Mouse (Mus musculus): ENCODE results near the gene Suv39h1. TPM values are rescaled to one million over a fixed set of nuclear protein-coding genes. Genes with fewer than 3 reads are reported as not detected.
A peak's percentile ranks its signal among the peaks of the same experiment; 100 is the strongest.
"Not testable (repeated sequence)": the region's sequence is repeated elsewhere in the genome, so short reads cannot be mapped to it uniquely, and the experiment has no call there.

Gene Suv39h1
- total RNA-seq, 2 experiments from 2014 or later = 27.2 to 30.8 TPM

DNA sequence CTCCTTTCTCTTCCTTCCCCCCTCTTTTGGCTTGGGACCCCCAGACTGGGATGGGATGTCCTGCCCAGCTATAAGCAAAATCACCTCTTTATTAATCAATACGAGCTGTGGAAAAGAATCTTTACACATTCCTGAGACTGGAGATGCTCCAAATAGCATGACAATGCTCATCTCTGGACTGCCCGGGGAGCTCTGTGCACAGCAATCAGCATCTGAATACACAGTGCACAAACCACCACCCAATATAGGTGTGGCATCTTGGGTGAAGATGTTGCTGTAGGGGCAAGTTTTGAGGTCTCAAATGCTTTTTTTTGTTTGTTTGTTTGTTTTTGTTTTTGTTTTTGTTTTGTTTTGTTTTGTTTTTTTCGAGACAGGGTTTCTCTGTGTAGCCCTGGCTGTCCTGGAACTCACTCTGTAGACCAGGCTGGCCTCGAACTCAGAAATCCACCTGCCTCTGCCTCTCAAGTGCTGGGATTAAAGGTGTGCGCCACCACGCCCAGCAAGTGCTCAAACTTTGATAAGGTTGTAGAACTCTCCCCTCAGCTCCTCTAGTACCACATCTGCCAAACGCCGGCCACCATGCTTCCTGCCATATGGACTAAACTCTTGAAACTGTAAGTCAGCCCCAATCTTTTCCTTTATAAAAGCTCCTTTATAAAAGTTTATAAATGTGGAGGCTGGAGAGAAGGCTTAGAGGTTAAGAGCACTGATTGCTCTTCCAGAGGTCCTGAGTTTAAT is 23.3 kb downstream of the Suv39h1 start:
- intact Hi-C loops (cut with DNase I); DNase-seq (ENCODE audit: low spot score in 2 of 2): not testable (repeated sequence)

DNA sequence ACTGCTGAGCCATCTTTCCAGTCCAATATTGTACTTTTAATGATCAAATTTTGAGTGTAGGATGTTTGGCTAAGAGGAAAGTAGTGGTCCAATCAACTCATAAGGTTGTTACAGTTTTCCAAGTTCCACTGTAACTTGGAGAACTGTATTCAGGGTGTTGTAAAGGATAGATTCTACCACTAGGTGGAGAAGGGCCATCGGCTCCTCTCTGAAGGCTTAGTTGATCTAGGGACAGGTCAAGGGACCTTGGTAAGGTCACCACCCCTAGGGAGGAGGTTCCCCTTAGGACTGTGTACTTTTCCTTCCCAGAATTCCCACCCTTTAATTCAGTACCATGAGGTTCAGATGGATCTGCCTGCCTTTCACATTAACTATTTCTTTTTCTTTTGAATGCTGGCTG is 41.6 kb downstream of the Suv39h1 start:
- intact Hi-C loops (cut with DNase I) = no loop called here
- DNase-seq (ENCODE audit: low spot score in 2 of 2) = no peak

GRCm38 (mm10) chrX:8026811-8027210 is 47.7 kb downstream of the Suv39h1 start:
- intact Hi-C loops (cut with DNase I) = no loop called here

GRCm38 (mm10) chrX:8024795-8025194 is 49.8 kb downstream of the Suv39h1 start:
- intact Hi-C loops (cut with DNase I) = no loop called here
- DNase-seq (ENCODE audit: low spot score in 2 of 2) = no peak

More at GRCm38 (mm10) chrX:8026811-8027210, 47.7 kb downstream of the Suv39h1 start:
- DNase-seq (ENCODE audit: low spot score in 2 of 2) = no peak

- DNase-seq (ENCODE audit: low spot score in 2 of 2) = peak in 1 of 2 experiments; percentile 15
- intact Hi-C loops (cut with DNase I) = no loop called here
Measured at GRCm38 (mm10) chrX:8020111-8020778, 54.3 kb downstream of the Suv39h1 start.

DNA sequence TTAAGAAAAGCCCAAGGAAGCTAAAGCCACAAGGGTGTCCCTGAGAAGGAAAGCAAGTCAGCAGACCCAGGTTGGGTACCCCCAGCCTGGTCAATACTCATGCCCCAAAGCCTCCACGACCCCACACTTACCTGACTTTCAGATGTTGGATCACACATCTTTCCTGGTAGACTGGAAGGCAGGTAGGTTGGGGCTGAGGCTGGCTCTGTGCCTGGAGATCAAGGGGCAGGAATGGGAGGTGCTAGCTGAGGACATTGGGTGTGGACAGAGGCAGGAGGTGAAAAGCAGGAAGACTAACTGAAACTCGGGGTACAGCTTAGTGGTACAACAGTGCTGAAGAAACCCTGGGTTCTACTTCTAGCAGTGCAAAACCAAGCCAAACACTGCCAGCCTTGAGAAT is 56.3 kb downstream of the Suv39h1 start, which contains the start of gene Glod5:
Glod5 (minus strand) TSS at position 207 of the 400 bp plus-strand sequence.
- DNase-seq (ENCODE audit: low spot score in 2 of 2) = no peak
- intact Hi-C loops (cut with DNase I) = loop anchor here (5.0 kb wide), 1 partner anchor 106 kb away; no protein-coding TSS in a partner anchor

DNA sequence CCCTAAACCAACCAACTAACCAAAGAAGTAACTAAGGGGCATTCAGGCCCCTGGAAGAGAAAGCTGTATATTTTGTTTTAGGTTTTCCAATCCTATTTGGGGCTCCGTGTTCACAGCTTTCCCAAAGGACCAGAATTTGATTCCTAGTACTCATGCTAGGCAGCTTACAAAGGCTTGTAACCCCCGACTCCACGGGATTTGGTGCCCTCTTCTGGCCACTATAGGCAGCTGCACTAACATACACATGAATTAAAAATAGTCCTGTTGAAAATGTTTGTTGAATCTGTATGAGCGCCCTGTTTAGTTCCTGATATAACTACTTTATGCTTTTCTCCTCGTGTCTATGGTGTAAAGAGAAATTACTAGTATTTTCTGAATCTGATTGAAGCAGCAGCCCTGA is 57.4 kb downstream of the Suv39h1 start:
- peak; percentile 5 to 13 for DNase-seq (ENCODE audit: low spot score in 2 of 2)
- intact Hi-C loops (cut with DNase I) = loop anchor here (5.0 kb wide), 1 partner anchor 105 kb away; no protein-coding TSS in a partner anchor

DNA sequence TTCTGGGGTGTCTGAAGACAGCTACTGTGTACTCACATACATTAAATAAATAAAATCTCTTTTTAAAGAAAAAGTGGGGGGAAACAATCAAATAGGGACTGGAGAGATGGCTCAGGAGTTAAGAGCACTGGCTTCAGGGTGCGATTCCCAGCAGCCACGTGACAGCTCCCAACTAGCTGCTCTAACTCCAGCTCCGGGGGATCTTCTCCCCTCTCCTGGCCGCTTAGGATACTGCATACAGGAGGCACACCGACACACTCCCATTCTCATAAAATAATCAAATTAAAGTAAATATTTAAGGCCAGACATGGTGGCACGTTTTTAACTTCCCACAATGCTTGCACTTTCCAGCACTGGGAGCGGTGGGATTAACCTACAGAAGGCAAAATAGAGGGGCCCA is 58.9 kb downstream of the Suv39h1 start:
- DNase-seq (ENCODE audit: low spot score in 2 of 2) = not testable (repeated sequence)
- intact Hi-C loops (cut with DNase I) = loop anchor here (5.0 kb wide), 1 partner anchor 103 kb away; no protein-coding TSS in a partner anchor

- intact Hi-C loops (cut with DNase I) = no loop called here
- no peak for DNase-seq (ENCODE audit: low spot score in 2 of 2)
Measured at GRCm38 (mm10) chrX:8013569-8014314, 60.8 kb downstream of the Suv39h1 start.

DNA sequence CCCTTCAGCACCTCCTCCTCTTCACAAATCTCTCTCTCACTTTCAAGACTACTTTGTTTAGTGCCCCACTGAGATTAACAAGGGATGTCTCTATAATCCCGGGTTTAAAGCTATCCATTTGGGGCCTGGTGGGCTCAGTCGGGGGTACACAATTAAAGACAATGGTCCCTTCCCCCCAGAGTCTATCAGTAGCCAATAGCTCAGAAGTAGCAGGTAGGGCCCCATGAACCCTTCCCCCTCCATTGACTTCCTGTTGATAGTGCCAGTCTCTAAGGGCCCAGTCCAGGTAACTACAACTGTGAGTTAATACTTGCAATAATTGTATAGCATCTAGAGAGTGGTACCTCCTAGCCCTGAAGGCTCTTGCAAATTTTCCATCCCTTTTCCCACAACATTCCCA is 61.4 kb downstream of the Suv39h1 start:
- intact Hi-C loops (cut with DNase I) = no loop called here
- DNase-seq (ENCODE audit: low spot score in 2 of 2) = no peak

Other genes with a start within 250 kb of the Suv39h1 start
- gene Otud5, start 233.4 kb downstream of the Suv39h1 start, total RNA-seq (2021) = 10 to 100 TPM; 61.1 to 68.2 TPM
- gene Pim2, start 196.5 kb downstream of the Suv39h1 start, total RNA-seq (2021) = 10 to 100 TPM; 53.9 to 56.1 TPM
- 10 to 100 TPM; 46.3 to 56.3 TPM for gene Slc35a2, start 190.7 kb downstream of the Suv39h1 start, total RNA-seq (2021)
- 10 to 100 TPM; 79.9 to 80.4 TPM for gene Pqbp1, start 175.5 kb downstream of the Suv39h1 start, total RNA-seq (2021)
- gene Timm17b, start 175.4 kb downstream of the Suv39h1 start, total RNA-seq (2021) = 10 to 100 TPM; 25.8 to 28.6 TPM
- gene Gm10491, start 166.9 kb downstream of the Suv39h1 start, total RNA-seq (2021) = not detected
- not detected for gene Gm10490, start 165.2 kb downstream of the Suv39h1 start, total RNA-seq (2021)
- 100 to 1,000 TPM; 329 to 351 TPM for gene Pcsk1n, start 154.9 kb downstream of the Suv39h1 start, total RNA-seq (2021)
- gene Eras, start 146.2 kb downstream of the Suv39h1 start, total RNA-seq (2021) = not detected
- 10 to 100 TPM; 53.4 to 60.1 TPM for gene Hdac6, start 126.9 kb downstream of the Suv39h1 start, total RNA-seq (2021)
- not detected for gene Gata1, start 96.7 kb downstream of the Suv39h1 start, total RNA-seq (2021)
- gene Glod5, start 56.3 kb downstream of the Suv39h1 start, total RNA-seq (2021) = under 1 TPM in 1 of 2 experiments, not detected in 1; 0.75 TPM
- gene Was, start 15.7 kb upstream of the Suv39h1 start, total RNA-seq (2021) = 1 to 10 TPM; 1.1 to 2.9 TPM
- gene Wdr13, start 58.1 kb upstream of the Suv39h1 start, total RNA-seq (2021) = 100 to 1,000 TPM; 216 to 236 TPM
- 100 to 1,000 TPM; 198 to 216 TPM for gene Rbm3, start 71.1 kb upstream of the Suv39h1 start, total RNA-seq (2021)
- 10 to 100 TPM; 15.7 to 16.3 TPM for gene Tbc1d25, start 101.4 kb upstream of the Suv39h1 start, total RNA-seq (2021)
- 10 to 100 TPM; 31.7 to 33.3 TPM for gene Ebp, start 118.8 kb upstream of the Suv39h1 start, total RNA-seq (2021)
- gene Porcn, start 131.8 kb upstream of the Suv39h1 start, total RNA-seq (2021) = 10 to 100 TPM; 83.2 to 83.3 TPM
- 10 to 100 TPM; 22.7 to 25.9 TPM for gene Ftsj1, start 177.6 kb upstream of the Suv39h1 start, total RNA-seq (2021)
- gene Slc38a5, start 196.4 kb upstream of the Suv39h1 start, total RNA-seq (2021) = 10 to 100 TPM; 11.9 to 12.7 TPM